Comparison of ENCODE assay signal across 20 mouse cellular contexts in genomic region chr10:75484767-75485166, GRCm38 (mm10). TPM values are rescaled to one million over a fixed set of nuclear protein-coding genes. Genes with fewer than 3 reads are reported as not detected.
DNase-seq lines count a peak whose midpoint lies in the region; ATAC-seq and TF ChIP-seq lines count a peak whose summit lies in the region.
"Had no signal": no experiment of that assay in that cellular context is flagged by ENCODE, and none has a peak within 500 bp of the region (broad histone marks: within the 10 kb centered on the region; RNA-seq: fewer than 3 reads in every experiment).

No protein-coding gene starts in this region.

- no peak for ATAC-seq in kidney, postnatal 0 days (replicated peaks; ENCODE audit: low FRiP score, low read depth)
- ATAC-seq in kidney, embryonic 15.5 days (replicated peaks; ENCODE audit: low FRiP score): no peak
- peak; percentile 52 for ATAC-seq in megakaryocyte progenitor cell, adult 5-6 weeks (replicated peaks; ENCODE audit: poor library complexity)
- ATAC-seq: activated CD4-positive, CD25-positive, alpha-beta regulatory T cell, adult 4 months; forebrain, embryonic 16.5 days; Patski had no signal

- DNase-seq in heart, adult 11 months: peak; percentile 88
- DNase-seq in heart, postnatal 4 days: no peak
- DNase-seq in kidney, postnatal 0 days (ENCODE audit: low spot score): peak; percentile 34
- DNase-seq in gastrocnemius, adult 2 months: no peak
- DNase-seq in urinary bladder, adult 2 months (ENCODE audit: low spot score): no peak
- DNase-seq: adrenal gland, adult 2 months; adrenal gland, postnatal 25 days; cerebellum, adult 18-20 months; cerebellum, adult 9-11 months; cerebellum, postnatal 36 days; gastrocnemius, postnatal 14 days; heart, postnatal 14 days had no signal

- H3K9me3 ChIP-seq in kidney, postnatal 0 days (replicated peaks; ENCODE audit: low read length): no peaks in the 10 kb centered on the region
- no peaks in the 10 kb centered on the region for H3K9me3 ChIP-seq in kidney, embryonic 15.5 days (replicated peaks)
- H3K9me3 ChIP-seq: forebrain, embryonic 12.5 days; heart, embryonic 10.5 days; hindbrain, embryonic 15.5 days had no signal

- WGBS in kidney, postnatal 0 days: 68% methylated on average over 6 of the region's 6 CpGs
- WGBS in kidney, embryonic 15.5 days: 68% methylated on average over 6 of the region's 6 CpGs

- H3K9ac ChIP-seq in kidney, postnatal 0 days (ENCODE audit: low read depth, low read length): no peak overlapping the region
- no peak overlapping the region for H3K9ac ChIP-seq in kidney, embryonic 15.5 days
- H3K9ac ChIP-seq: forebrain, embryonic 12.5 days; hindbrain, embryonic 15.5 days had no signal

- TF ChIP-seq CTCF in kidney, postnatal 0 days (IDR thresholded peaks at IDR 0.05; ENCODE audit: low read depth): no peak
- TF ChIP-seq CTCF in gastrocnemius, adult 2 months (IDR thresholded peaks at IDR 0.05): no peak

- H3K36me3 ChIP-seq in kidney, postnatal 0 days (ENCODE audit: insufficient read depth, low read length): no peaks in the 10 kb centered on the region
- H3K36me3 ChIP-seq in kidney, embryonic 15.5 days: no peaks in the 10 kb centered on the region
- H3K36me3 ChIP-seq: forebrain, embryonic 12.5 days; heart, embryonic 10.5 days; hindbrain, embryonic 15.5 days had no signal

- 0 out of 2 replicates have a peak overlapping the region, but pooled peaks have one; percentile 13 for H3K27ac ChIP-seq in kidney, postnatal 0 days
- H3K27ac ChIP-seq in kidney, embryonic 15.5 days: no peak overlapping the region
- H3K27ac ChIP-seq in gastrocnemius, adult 2 months: no peak overlapping the region
- H3K27ac ChIP-seq: forebrain, embryonic 12.5 days; heart, embryonic 10.5 days; hindbrain, embryonic 15.5 days had no signal

- no peak overlapping the region for H3K4me2 ChIP-seq in kidney, postnatal 0 days (ENCODE audit: low read length)
- H3K4me2 ChIP-seq in kidney, embryonic 15.5 days: no peak overlapping the region
- H3K4me2 ChIP-seq: forebrain, embryonic 12.5 days; hindbrain, embryonic 15.5 days had no signal

- H3K4me1 ChIP-seq in kidney, postnatal 0 days (replicated peaks; ENCODE audit: insufficient read depth, low read length): no peaks in the 10 kb centered on the region
- H3K4me1 ChIP-seq in kidney, embryonic 15.5 days: peaks cover 12% of the 10 kb centered on the region; the same call in 1 of the 2 replicates
- H3K4me1 ChIP-seq: forebrain, embryonic 12.5 days; heart, embryonic 10.5 days; hindbrain, embryonic 15.5 days had no signal

- H3K4me3 ChIP-seq in kidney, postnatal 0 days (replicated peaks; ENCODE audit: low read depth, low read length): no peak overlapping the region
- H3K4me3 ChIP-seq in kidney, embryonic 15.5 days (replicated peaks): no peak overlapping the region
- H3K4me3 ChIP-seq in gastrocnemius, adult 2 months: no peak overlapping the region
- H3K4me3 ChIP-seq: forebrain, embryonic 12.5 days; heart, embryonic 10.5 days; hindbrain, embryonic 15.5 days had no signal

- intact Hi-C loops in gastrocnemius, adult 2 months (cut with DNase I): loop anchor here (5.0 kb wide), 1 partner anchor 302 kb away; no protein-coding TSS in a partner anchor

- no peaks in the 10 kb centered on the region for H3K27me3 ChIP-seq in kidney, postnatal 0 days (ENCODE audit: insufficient read depth, low read length)
- H3K27me3 ChIP-seq in kidney, embryonic 15.5 days: no peaks in the 10 kb centered on the region
- H3K27me3 ChIP-seq: forebrain, embryonic 12.5 days; hindbrain, embryonic 15.5 days; Patski had no signal

RNA-seq across cellular contexts. Expression of gene Snrpd3, which starts 32.6 kb away (rescaled TPM):
- total RNA-seq in heart, postnatal 4 days (2021): 100 to 1,000 TPM in 1 of 2 experiments, 10 to 100 TPM in 1; 94.4 to 103 TPM
- polyA plus RNA-seq in kidney, postnatal 0 days (2015; fragmentation: Nextera tagmentation; extraction: Ambion mirVana): 113 and 125 TPM in 2 replicates
- 175 and 183 TPM in 2 replicates for polyA plus RNA-seq in kidney, embryonic 15.5 days (2015; fragmentation: Nextera tagmentation; extraction: Ambion mirVana)
- 69.5 and 70.4 TPM in 2 replicates for total RNA-seq in megakaryocyte progenitor cell, adult 5-6 weeks (2015)
- 53.5 and 67.6 TPM in 2 replicates for total RNA-seq in megakaryocyte progenitor cell, adult 5-6 weeks (2017)
- 10 to 100 TPM; 65.9 to 91.4 TPM for total RNA-seq in gastrocnemius, adult 2 months (2021)
- polyA plus RNA-seq in urinary bladder, adult 2 months (2012; rRNA removed): 52.9 and 60.3 TPM in 2 replicates

RNA-seq across cellular contexts. Expression of gene Gucd1, which starts 33.0 kb away (rescaled TPM):
- 10 to 100 TPM; 36.4 to 42.8 TPM for total RNA-seq in heart, postnatal 4 days (2021)
- 51.9 and 53.4 TPM in 2 replicates for polyA plus RNA-seq in kidney, postnatal 0 days (2015; fragmentation: Nextera tagmentation; extraction: Ambion mirVana)
- polyA plus RNA-seq in kidney, embryonic 15.5 days (2015; fragmentation: Nextera tagmentation; extraction: Ambion mirVana): 44.2 and 46.0 TPM in 2 replicates
- 7.3 and 9.7 TPM in 2 replicates for total RNA-seq in megakaryocyte progenitor cell, adult 5-6 weeks (2015)
- total RNA-seq in megakaryocyte progenitor cell, adult 5-6 weeks (2017): 11.2 and 14.9 TPM in 2 replicates
- 10 to 100 TPM; 48.2 to 78.7 TPM for total RNA-seq in gastrocnemius, adult 2 months (2021)
- polyA plus RNA-seq in urinary bladder, adult 2 months (2012; rRNA removed): 13.4 and 16.2 TPM in 2 replicates

Comparison
In these comparisons a context has a peak if more than half of its experiments do, and no peak if none do; other contexts are left out.
1. DNase-seq: peak in heart, adult 11 months (single experiment) and kidney, postnatal 0 days (single experiment); none in heart, postnatal 4 days (single experiment), gastrocnemius, adult 2 months (single experiment) and urinary bladder, adult 2 months (single experiment).